Mouse (Mus musculus): ENCODE results near the gene Asic2. TPM values are rescaled to one million over a fixed set of nuclear protein-coding genes. Genes with fewer than 3 reads are reported as not detected.

Asic2 gene
- total RNA-seq, 1 experiment from 2014 or later: 1.9 TPM

DNA sequence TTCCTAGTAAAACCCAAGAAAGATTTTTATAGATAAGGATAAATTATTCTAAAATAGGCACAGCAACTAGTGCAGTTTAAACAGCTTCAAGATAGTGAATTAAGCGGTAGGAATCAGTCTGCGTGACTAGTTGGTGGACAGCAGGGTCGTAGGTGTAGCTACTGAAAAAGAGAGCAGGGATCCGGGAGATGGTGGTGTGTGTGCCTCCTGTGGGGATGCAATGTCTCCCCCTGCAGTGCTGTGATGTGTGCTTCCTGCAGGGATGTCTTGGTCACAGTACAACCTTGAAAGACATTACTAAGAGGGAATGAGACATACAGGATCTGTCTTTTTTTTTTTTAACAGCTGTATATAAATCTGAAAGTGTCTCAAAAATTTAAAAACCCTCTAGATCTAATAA, 456.9 kb downstream of the Asic2 start:
- DNase-seq: no peak

GRCm38 (mm10) chr11:81508385-81509233, 459.6 kb downstream of the Asic2 start:
- DNase-seq: no peak

- DNase-seq: no peak
These were observed 463.3 kb downstream of the Asic2 start for GRCm38 (mm10) chr11:81504791-81505430.

GRCm38 (mm10) chr11:81501473-81502246, 466.6 kb downstream of the Asic2 start:
- DNase-seq: no peak

DNA sequence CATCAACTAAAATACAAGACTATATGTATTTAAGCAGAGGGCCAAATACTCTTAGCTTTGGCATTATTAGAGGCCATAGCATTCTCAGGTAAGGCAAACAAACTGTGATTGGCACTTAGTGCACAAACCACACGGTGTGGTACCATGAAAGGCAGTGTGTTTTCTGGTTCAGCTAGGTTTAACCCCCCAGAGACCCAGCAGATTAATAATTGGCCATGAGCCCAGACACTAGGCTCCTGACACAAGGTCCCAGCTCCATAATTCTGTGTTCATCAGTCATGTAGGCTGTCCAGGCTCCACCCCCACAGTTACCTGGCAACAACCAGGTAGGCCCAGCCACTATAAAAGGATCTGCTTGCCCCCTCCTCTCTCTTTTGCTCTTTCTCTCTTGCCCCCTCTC, 469.3 kb downstream of the Asic2 start:
- no peak for DNase-seq

DNA sequence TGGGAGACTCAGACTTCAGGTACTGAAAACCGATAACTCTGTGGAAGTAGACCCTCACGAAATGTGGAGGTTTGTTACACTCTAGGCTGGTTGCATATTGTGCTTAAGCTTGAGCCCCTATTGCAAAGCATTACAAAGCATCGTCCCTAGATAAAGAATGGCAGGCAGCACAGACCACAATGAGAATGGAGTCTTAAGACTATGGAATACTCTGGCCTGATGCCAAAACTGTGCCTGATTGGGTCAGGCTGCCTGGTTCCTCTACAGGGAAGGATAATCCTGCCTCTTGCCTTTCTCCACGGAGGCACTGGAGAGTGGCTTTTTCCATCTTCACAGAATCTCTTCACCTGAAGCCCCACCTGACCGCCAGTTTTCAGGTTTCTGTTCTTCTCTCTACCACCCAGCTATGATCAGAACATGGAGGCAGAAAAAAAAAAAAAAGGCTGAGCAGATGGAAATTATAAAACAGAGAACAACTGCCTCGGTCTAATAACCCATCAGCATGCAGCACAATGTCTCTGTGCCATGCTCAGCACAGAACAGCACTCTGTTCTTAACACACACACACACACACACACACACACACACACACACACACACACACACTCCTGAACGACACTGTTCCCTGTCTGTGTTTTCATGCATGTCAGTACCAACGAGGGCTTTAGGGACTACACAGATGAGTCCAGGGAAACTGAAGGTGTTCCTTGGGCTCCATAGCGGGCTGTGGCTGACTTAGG, 470.4 kb downstream of the Asic2 start:
- no peak for DNase-seq

DNA sequence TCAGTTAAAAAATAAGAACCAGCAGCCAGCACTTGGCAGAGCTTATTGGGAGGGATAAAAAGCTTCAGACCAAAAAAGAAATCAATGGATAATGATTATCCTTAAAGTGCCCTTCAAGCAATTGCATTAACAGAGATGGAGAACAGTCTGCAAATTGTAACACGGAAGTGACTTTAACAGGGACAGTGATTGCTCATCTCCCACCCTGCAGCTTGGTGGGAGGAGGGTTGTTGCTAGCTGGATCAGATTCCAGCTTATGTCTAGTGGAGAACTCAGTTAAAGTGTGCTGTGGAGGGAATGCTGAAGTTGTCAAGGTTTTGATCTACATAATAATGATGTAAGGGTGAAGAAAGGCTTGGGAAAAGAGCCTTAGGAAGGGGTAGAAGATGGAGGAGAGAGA, 471.8 kb downstream of the Asic2 start:
- DNase-seq: no peak

DNA sequence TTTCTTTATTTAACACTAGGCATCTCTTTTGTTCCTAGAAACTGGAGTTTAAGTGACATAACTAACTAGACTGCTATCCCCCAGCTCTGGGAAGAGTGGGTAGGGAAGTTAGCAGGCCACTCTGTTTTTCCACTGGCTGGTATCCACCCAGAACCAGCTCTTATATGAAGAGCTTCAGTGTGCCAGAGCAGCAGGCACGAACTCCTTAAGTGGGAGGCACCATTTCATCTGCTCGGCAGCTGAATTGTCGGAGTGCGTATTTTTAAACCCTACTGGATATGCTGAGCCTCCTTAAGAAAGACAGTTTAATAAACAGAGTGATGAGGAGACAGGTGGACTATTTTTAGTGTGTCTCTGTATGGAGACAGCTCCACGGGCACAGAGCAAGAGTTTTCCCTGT, 475.9 kb downstream of the Asic2 start:
- no peak for DNase-seq

GRCm38 (mm10) chr11:81489144-81489735, 479.0 kb downstream of the Asic2 start:
- no peak for DNase-seq

DNA sequence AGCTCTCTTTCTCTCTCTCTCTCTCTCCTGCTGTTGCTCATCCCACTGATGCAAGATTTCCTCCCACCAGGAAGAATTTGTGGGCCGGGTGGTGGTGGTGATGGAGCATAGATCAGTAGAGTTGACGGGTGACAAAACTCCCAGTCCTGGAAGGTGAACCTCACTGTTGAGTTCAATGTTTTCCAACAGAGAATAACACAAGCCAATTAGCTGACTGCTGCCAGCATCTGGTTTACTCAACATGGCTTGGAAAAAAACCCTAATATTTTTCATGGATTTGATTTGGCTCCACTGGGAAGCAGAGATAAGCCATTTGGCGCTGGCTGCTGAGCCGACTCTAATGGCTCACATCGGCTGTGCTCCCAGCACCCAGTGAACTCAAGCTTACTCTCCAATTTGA, 479.6 kb downstream of the Asic2 start:
- no peak for DNase-seq

DNA sequence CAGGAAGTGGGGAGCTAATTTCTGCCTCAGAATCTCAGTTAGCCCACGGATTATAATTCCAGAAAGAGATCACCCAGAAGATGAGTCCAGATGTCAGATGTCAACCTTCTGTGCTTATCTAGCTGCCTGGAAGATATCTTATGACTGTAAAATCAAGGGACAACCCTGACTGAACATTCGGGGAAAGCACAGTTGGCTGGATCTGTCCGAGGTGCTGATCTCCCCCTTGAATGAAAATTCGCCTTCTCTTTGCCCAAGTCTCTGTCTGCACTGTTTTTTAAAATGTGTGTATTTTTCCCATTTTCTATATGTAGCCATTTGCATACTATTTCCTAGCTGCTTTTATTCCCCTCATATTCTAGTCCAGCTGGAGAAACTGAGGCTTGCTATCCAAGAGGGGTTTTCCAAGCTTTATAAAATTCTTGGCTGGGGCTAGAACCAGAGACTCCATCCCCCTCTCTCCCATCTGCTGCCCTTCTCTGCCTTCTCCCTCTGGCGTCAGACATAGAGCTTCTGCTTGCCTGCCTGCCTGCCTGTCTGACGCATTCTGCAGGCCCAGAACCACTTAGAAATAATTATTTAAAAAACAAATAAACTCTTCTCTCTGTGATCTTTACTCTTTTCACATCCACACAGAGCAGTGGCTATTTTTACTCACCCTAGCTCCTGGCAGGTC, 481.9 kb downstream of the Asic2 start:
- DNase-seq: no peak

GRCm38 (mm10) chr11:81481198-81481597, 487.1 kb downstream of the Asic2 start:
- peak; percentile 2 for DNase-seq

DNA sequence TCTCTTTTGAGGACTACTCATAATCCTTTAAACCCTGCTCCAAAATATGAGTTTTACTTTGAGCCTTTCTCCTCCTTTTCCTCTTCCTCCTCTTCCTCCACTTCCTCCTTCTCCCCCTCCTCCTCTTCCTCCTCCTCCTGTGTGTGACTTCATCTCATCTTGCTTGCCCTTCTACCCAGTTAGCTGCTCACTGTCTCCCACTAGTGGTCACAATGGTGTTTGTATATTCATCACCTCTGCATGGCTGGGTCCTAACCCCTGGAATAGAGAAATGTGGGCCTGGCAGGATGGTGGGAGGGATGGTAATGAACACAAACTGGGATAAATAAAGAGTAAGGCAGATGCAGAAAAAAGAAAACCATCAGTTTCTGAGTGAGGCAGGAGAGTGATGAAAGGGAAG, 492.0 kb downstream of the Asic2 start:
- DNase-seq: no peak

GRCm38 (mm10) chr11:81474121-81474520, 494.1 kb downstream of the Asic2 start:
- no peak for DNase-seq

- peak; percentile 15 for DNase-seq
These were observed 506.1 kb downstream of the Asic2 start for GRCm38 (mm10) chr11:81462199-81462598.

DNA sequence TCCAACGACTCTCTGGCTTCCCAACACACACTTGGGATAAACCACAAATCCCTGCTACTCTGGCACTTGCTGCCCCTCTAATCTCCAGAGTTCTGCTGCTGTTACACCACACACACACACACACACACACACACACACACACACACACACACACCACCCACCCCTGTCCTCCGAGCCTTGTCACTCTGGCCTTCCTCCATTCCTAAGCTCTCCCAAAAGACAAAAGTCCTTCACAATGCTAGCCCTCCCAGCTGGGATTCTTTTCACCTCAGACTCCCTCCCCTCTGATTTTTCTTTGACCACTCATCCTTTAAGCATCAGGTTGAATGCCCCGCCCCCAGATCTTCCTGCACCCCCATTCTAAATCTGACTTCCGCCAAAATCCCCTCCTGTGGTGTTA, 506.5 kb downstream of the Asic2 start:
- no peak for DNase-seq

DNA sequence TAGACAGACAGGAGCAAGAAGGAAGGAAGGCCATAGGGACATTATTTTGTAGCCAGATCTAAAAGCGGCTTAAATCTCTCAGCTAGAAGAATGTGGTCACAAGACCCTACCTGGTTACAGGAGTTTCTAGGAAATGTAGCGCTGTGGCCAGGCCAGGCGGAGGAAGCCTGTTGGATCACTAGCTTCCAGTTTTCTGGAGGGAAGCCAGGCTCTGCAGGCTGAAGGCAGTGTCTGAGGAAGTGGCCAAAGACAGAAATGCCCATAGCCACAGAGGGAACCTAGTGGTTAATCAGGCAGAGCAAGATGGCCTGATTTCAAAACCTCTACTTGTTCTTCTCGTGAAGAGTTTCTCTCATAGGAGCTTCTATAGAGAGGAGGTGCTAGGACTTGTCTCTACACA, 513.3 kb downstream of the Asic2 start:
- no peak for DNase-seq

GRCm38 (mm10) chr11:81454111-81454510, 514.1 kb downstream of the Asic2 start:
- no peak for DNase-seq

GRCm38 (mm10) chr11:81449271-81449705, 519.0 kb downstream of the Asic2 start:
- DNase-seq: no peak

- no peak for DNase-seq
These were observed 521.9 kb downstream of the Asic2 start for GRCm38 (mm10) chr11:81446347-81446746.

DNA sequence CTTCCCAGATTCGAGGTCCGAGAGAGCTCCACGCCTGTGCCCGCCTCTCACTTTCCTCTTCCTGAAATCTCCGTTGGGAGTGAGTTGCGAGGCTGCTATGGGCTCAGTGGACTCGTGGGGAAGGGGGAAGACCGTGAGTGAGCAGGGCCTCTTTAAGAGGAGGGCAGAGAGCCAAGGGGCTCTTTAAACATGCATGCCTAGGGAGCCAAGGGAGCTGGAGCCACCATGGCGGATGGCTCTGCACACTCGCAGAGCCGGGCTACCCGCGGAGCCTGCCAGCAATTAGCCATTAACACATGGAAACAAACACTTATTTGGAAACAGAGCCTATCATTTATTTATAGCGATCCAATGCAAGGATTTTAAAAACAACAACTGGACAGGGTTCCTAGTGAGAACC, 541.4 kb downstream of the Asic2 start:
- DNase-seq: no peak
